Mouse (Mus musculus) neural tube, embryonic 14.5 days (tissue): ENCODE measurements around the gene Gm28047. TPM values are rescaled to one million over a fixed set of nuclear protein-coding genes. Genes with fewer than 3 reads are reported as not detected.

Source experiments
- ATAC-seq: fragments of 200-750 bp; cut with Nextera tagmentation; 2 replicates; pipeline ENCODE4 v1.8.0; 2017; ENCODE audit warnings: low read depth, mild to moderate bottlenecking, moderate TSS enrichment, moderate library complexity
- H3K27ac ChIP-seq: fragments of 300-500 bp; sonication (generic); 2 replicates; pipeline ENCODE4 v1.5.1; 2014; ENCODE audit warnings: low read depth, mild to moderate bottlenecking, control low read depth, low read length, moderate library complexity, mixed read lengths
- H3K27me3 ChIP-seq: fragments of 300-500 bp; sonication (generic); 2 replicates; pipeline ENCODE4 v1.6.1; 2014; ENCODE audit warnings: low read length; ENCODE audit not compliant: control insufficient read depth, insufficient read depth
- H3K36me3 ChIP-seq: fragments of 300-500 bp; sonication (generic); 2 replicates; pipeline ENCODE4 v1.6.1; 2014; ENCODE audit warnings: low read length, mixed read lengths; ENCODE audit not compliant: control insufficient read depth, insufficient read depth
- H3K4me1 ChIP-seq: fragments of 300-500 bp; sonication (generic); 2 replicates; pipeline ENCODE4 v1.6.1; 2014; ENCODE audit warnings: low read length; ENCODE audit not compliant: control insufficient read depth, insufficient read depth
- H3K4me2 ChIP-seq: fragments of 300-500 bp; sonication (generic); 2 replicates; pipeline ENCODE4 v1.6.1; 2014; ENCODE audit warnings: mild to moderate bottlenecking, low read depth, low read length, control low read depth
- H3K4me3 ChIP-seq: fragments of 300-500 bp; sonication (generic); 2 replicates; pipeline ENCODE4 v1.5.1; 2014; ENCODE audit warnings: low read depth, low read length, control low read depth, mixed read lengths
- H3K9ac ChIP-seq: fragments of 300-500 bp; sonication (generic); replicated peaks from 2 replicates; pipeline ENCODE4 v1.6.1; 2014; ENCODE audit warnings: low read depth, mild to moderate bottlenecking, control low read depth, low read length, mixed read lengths
- H3K9me3 ChIP-seq: fragments of 300-500 bp; sonication (generic); 2 replicates; pipeline ENCODE4 v1.6.1; 2016; ENCODE audit warnings: low read length; ENCODE audit not compliant: control insufficient read depth
- WGBS: fragments of 180-500 bp; shearing (Covaris S2); extraction: QIAGEN DNeasy Blood & Tissue Kit; methylation state at CpG from one replicate; pipeline ENCODE4 v1.1.7; 2014; 5-methylcytosine and 5-hydroxymethylcytosine counted together
- polyA plus RNA-seq: library from polyadenylated mRNA; unstranded; fragments of >200 nt; fragmentation: Nextera tagmentation; extraction: Ambion mirVana; gene quantifications from 2 replicates; pipeline ENCODE4 v1.2.1, GENCODE M21; 2014

Gene Gm28047
- polyA plus RNA-seq, 1 experiment from 2014 or later: not detected

- Histone ChIP-seq H3K4me3 (no peak overlapping the region), H3K36me3 (peaks cover 70% of the 10 kb centered on the region), H3K9ac (no peak overlapping the region), H3K9me3 (no peaks in the 10 kb centered on the region), H3K27me3 (no peaks in the 10 kb centered on the region), H3K4me1 (peaks cover 3% of the 10 kb centered on the region), H3K27ac (no peak overlapping the region), H3K4me2 (no peak overlapping the region)
- 92% methylated on average over 9 of the region's 9 CpGs for WGBS
- no peak for ATAC-seq
These were observed 120.7 kb downstream of the Gm28047 start for GRCm38 (mm10) chr15:102503924-102504782.

- H3K4me3 ChIP-seq: no peak within 1 kb of the TSS
- no peak within 1 kb of the TSS for H3K4me2 ChIP-seq
- H3K9ac ChIP-seq: no peak within 1 kb of the TSS
- peaks cover 69% of the 10 kb centered on the region for H3K36me3 ChIP-seq
- 0 out of 2 replicates have a peak, but pooled peaks cover 3% of the 10 kb centered on the region for H3K4me1 ChIP-seq
- H3K27me3 ChIP-seq: no peaks in the 10 kb centered on the region
- no peaks in the 10 kb centered on the region for H3K9me3 ChIP-seq
- H3K27ac ChIP-seq: no peak within 1 kb of the TSS
- WGBS: 91% methylated on average over 1 of the region's 1 CpGs
- ATAC-seq: no peak
These were observed 121.4 kb downstream of the Gm28047 start, which contains the start of gene Gm10337 for GRCm38 (mm10) chr15:102503447-102503846. TSS of gene Gm10337 (plus strand) at chr15:102503722.

- Histone ChIP-seq H3K4me3 (no peak overlapping the region), H3K9ac (no peak overlapping the region), H3K9me3 (no peaks in the 10 kb centered on the region), H3K4me2 (no peak overlapping the region), H3K27me3 (no peaks in the 10 kb centered on the region), H3K4me1 (no peaks in the 10 kb centered on the region), H3K27ac (no peak overlapping the region), H3K36me3 (peaks cover 72% of the 10 kb centered on the region)
- WGBS: 87% methylated on average over 9 of the region's 9 CpGs
- ATAC-seq: no peak
These were observed 122.5 kb downstream of the Gm28047 start for GRCm38 (mm10) chr15:102502254-102502840.

DNA sequence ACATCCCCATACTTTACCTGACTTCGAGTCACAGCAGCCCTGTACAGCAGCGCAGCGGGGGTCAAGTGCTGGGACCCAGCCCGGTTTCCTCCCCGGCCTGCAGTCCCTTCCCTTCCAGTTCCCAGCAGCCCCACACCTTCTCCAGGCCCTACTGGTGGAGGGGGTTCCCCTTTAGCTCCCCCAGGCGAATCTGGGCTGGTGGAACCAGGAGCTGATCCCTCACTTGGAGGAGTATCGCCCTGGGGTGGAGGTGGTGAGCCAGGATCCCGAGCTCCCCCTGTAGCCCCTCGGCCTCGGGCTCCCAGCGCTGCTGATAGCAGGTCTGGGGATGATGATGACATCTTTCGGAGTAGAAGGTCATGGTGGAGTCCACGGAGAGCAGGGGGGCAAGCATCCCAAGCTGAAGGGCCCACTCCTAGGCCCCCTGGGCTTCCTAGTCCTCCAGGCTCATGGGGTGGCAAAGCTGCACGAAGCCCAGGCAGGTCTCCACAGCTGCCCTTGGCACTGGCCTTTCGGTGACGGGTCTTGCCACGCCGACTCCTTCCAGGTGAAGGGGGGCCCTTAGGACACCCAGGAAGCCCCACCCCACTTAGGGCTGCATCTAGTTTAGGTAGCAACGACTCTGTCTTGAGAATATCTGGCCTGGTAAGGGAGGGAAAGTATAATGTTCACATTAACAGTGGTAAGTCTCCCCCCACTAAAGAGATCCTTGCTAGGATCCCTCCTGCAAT, 123.6 kb downstream of the Gm28047 start:
- no peak overlapping the region for H3K27ac ChIP-seq
- no peak overlapping the region for H3K4me2 ChIP-seq
- H3K4me1 ChIP-seq: no peaks in the 10 kb centered on the region
- no peak overlapping the region for H3K9ac ChIP-seq
- ATAC-seq: no peak
- H3K4me3 ChIP-seq: no peak overlapping the region
- H3K36me3 ChIP-seq: peaks cover 77% of the 10 kb centered on the region
- H3K27me3 ChIP-seq: no peaks in the 10 kb centered on the region
- no peaks in the 10 kb centered on the region for H3K9me3 ChIP-seq
- WGBS: 92% methylated on average over 19 of the region's 19 CpGs

- 95% methylated on average over 5 of the region's 5 CpGs for WGBS
These were observed 124.4 kb downstream of the Gm28047 start for GRCm38 (mm10) chr15:102500479-102500878.

GRCm38 (mm10) chr15:102499851-102500250, 125.0 kb downstream of the Gm28047 start:
- Histone ChIP-seq H3K4me2 (no peak overlapping the region), H3K27me3 (no peaks in the 10 kb centered on the region), H3K9me3 (no peaks in the 10 kb centered on the region), H3K36me3 (peaks cover 78% of the 10 kb centered on the region), H3K4me1 (no peaks in the 10 kb centered on the region), H3K4me3 (no peak overlapping the region), H3K27ac (no peak overlapping the region), H3K9ac (no peak overlapping the region)
- no peak for ATAC-seq
- WGBS: 88% methylated on average over 6 of the region's 6 CpGs

More at GRCm38 (mm10) chr15:102500479-102500878, 124.4 kb downstream of the Gm28047 start:
- ATAC-seq: no peak
- no peak overlapping the region for H3K4me2 ChIP-seq
- peaks cover 78% of the 10 kb centered on the region for H3K36me3 ChIP-seq
- no peak overlapping the region for H3K9ac ChIP-seq
- H3K4me1 ChIP-seq: no peaks in the 10 kb centered on the region
- H3K27me3 ChIP-seq: no peaks in the 10 kb centered on the region
- H3K9me3 ChIP-seq: no peaks in the 10 kb centered on the region
- H3K4me3 ChIP-seq: no peak overlapping the region
- no peak overlapping the region for H3K27ac ChIP-seq

DNA sequence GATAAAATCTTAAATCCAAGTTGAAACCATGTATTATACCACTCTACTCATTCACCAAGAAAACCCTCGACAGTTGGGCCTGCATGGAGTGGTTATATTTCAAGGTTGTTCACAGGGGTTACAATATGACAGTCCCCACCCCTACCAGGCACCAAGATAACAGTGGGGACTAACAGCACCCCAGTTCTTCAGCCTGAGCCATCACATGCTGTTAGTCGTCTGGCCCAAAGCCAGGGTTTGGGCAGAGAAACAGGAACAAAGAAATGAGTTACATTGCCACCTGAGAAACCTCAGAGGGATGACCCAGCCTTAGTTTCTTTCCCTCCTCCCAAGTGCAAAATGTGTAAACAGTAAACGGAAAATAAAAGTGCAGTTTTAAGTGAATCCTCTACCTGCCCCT, 125.5 kb downstream of the Gm28047 start:
- WGBS: 82% methylated on average over 3 of the region's 3 CpGs
- peaks cover 77% of the 10 kb centered on the region for H3K36me3 ChIP-seq
- no peak for ATAC-seq

DNA sequence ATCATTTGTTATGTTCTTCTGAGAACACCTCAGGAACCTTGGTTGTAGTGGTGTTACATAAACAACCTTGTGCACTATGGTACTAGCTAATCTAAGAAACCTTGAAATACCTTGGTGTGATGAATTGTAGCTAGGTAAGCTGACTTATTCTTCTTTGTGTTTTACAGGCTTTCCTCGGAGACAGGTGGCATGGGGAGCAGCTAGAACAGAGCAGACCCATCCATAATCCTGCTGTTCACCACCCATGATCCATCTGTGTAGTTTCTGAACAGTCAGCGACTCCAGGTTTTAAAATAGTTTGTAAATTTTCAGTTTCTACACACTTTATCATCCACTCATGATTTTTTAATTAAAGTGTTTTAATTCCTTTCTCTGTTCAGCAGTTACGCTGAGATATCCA, 126.5 kb downstream of the Gm28047 start:
- H3K4me1 ChIP-seq: no peaks in the 10 kb centered on the region
- H3K4me2 ChIP-seq: no peak overlapping the region
- H3K9ac ChIP-seq: no peak overlapping the region
- H3K36me3 ChIP-seq: peaks cover 76% of the 10 kb centered on the region
- no peaks in the 10 kb centered on the region for H3K27me3 ChIP-seq
- no peak overlapping the region for H3K4me3 ChIP-seq
- WGBS: 90% methylated on average over 3 of the region's 3 CpGs
- ATAC-seq: no peak
- no peaks in the 10 kb centered on the region for H3K9me3 ChIP-seq
- no peak overlapping the region for H3K27ac ChIP-seq

More for the DNA sequence above, 125.5 kb downstream of the Gm28047 start:
- H3K9ac ChIP-seq: no peak overlapping the region
- H3K4me2 ChIP-seq: no peak overlapping the region
- no peaks in the 10 kb centered on the region for H3K4me1 ChIP-seq
- H3K27ac ChIP-seq: no peak overlapping the region
- H3K4me3 ChIP-seq: no peak overlapping the region
- no peaks in the 10 kb centered on the region for H3K27me3 ChIP-seq
- H3K9me3 ChIP-seq: no peaks in the 10 kb centered on the region
